Mouse (Mus musculus) adrenal gland, postnatal 25 days (tissue): ENCODE data around the gene Hoxc5. TPM values are rescaled to one million over a fixed set of nuclear protein-coding genes. Genes with fewer than 3 reads are reported as not detected.

Experiments used
- DNase-seq: peaks from one replicate; pipeline ENCODE4 v3.0.0; 2021; ENCODE audit warnings: mixed read lengths
- long read RNA-seq: library from polyadenylated mRNA; stranded (forward); transcript quantifications from one replicate; pipeline ENCODE4 v2.0.0, GENCODE M21; 2021
- total RNA-seq: library from RNA; stranded (reverse); gene quantifications from 2 replicates; pipeline ENCODE4 v1.2.3, GENCODE M21; 2021

The Hoxc5 gene
- total RNA-seq: 7.6 and 9.0 TPM in 2 replicates
- long read RNA-seq, partial matches to known transcripts: 0 of 8 reads
- long read RNA-seq, other reads (novel, unspliced or antisense): 4 of 8 reads

GRCm38 (mm10) chr15:102967312-102967510, at the start of gene Hoxc5:
TSS of gene Hoxc5 (plus strand) at chr15:102967443.
- no peak for DNase-seq

GRCm38 (mm10) chr15:102917972-102918572, 49.2 kb upstream of the Hoxc5 start:
- no peak for DNase-seq

GRCm38 (mm10) chr15:102918611-102919265, 48.5 kb upstream of the Hoxc5 start:
- DNase-seq: no peak

- DNase-seq: no peak
Measured at GRCm38 (mm10) chr15:102919336-102920180, 47.7 kb upstream of the Hoxc5 start.

GRCm38 (mm10) chr15:102920619-102921018, 46.6 kb upstream of the Hoxc5 start:
- peak; percentile 25 for DNase-seq

GRCm38 (mm10) chr15:102921053-102922011, 45.9 kb upstream of the Hoxc5 start, which contains the start of gene Hoxc13:
TSS of gene Hoxc13 (plus strand) at chr15:102921103.
- DNase-seq: no peak

- DNase-seq: no peak
Measured at GRCm38 (mm10) chr15:102922012-102922362, 45.3 kb upstream of the Hoxc5 start.

GRCm38 (mm10) chr15:102922636-102923500, 44.4 kb upstream of the Hoxc5 start:
- DNase-seq: no peak

- DNase-seq: no peak
Measured at GRCm38 (mm10) chr15:102927032-102927645, 40.1 kb upstream of the Hoxc5 start.

- DNase-seq: no peak
Measured at GRCm38 (mm10) chr15:102931706-102932358, 35.4 kb upstream of the Hoxc5 start.

- DNase-seq: no peak
Measured at GRCm38 (mm10) chr15:102934438-102934837, 32.8 kb upstream of the Hoxc5 start.

GRCm38 (mm10) chr15:102934897-102935296, 32.3 kb upstream of the Hoxc5 start:
- no peak for DNase-seq

- no peak for DNase-seq
Measured at GRCm38 (mm10) chr15:102936279-102936972, 30.8 kb upstream of the Hoxc5 start, which contains the start of gene Hoxc12. TSS of gene Hoxc12 (plus strand) at chr15:102936757.

- DNase-seq: no peak
Measured at GRCm38 (mm10) chr15:102937036-102937666, 30.1 kb upstream of the Hoxc5 start.

GRCm38 (mm10) chr15:102939256-102940155, 27.7 kb upstream of the Hoxc5 start:
- no peak for DNase-seq

- DNase-seq: no peak
Measured at GRCm38 (mm10) chr15:102942739-102943467, 24.3 kb upstream of the Hoxc5 start.

- DNase-seq: no peak
Measured at GRCm38 (mm10) chr15:102943468-102943813, 23.8 kb upstream of the Hoxc5 start.
